Mouse (Mus musculus) left cerebral cortex, postnatal 25 days (tissue): ENCODE data around the gene Scarb1. TPM values are rescaled to one million over a fixed set of nuclear protein-coding genes. Genes with fewer than 3 reads are reported as not detected.

ENCODE experiments used
- DNase-seq, 2 experiments: peaks; one replicate each; pipeline ENCODE4 v3.0.0; 2022; ENCODE audit warnings: low spot score in 2 of 2, mixed read lengths in 1 of 2
- intact Hi-C: fragments of 180-260 bp; cut with DNase I; formaldehyde crosslinking; loops from one replicate; pipeline ENCODE4 v1.15.1; 2025
- total RNA-seq, 2 experiments: library from RNA; stranded (reverse); gene quantifications; 2 replicates each; pipeline ENCODE4 v1.2.3; 2021

The Scarb1 gene
- total RNA-seq, 2 experiments from 2014 or later = 24.6 to 28.9 TPM

- intact Hi-C loops = loop anchor here (1.0 kb wide), 1 partner anchor 90 kb away; no protein-coding TSS in a partner anchor
- no peak for DNase-seq
Measured at GRCm38 (mm10) chr5:125278314-125278713, 62.6 kb downstream of the Scarb1 start.

- intact Hi-C loops = no loop called here
- DNase-seq = no peak
Measured at GRCm38 (mm10) chr5:125277313-125277712, 63.6 kb downstream of the Scarb1 start.

GRCm38 (mm10) chr5:125276765-125277164, 64.1 kb downstream of the Scarb1 start:
- intact Hi-C loops = no loop called here
- no peak for DNase-seq

GRCm38 (mm10) chr5:125275315-125275714, 65.6 kb downstream of the Scarb1 start:
- intact Hi-C loops = no loop called here
- no peak for DNase-seq

- intact Hi-C loops = loop anchor here (1.0 kb wide), 1 partner anchor 94 kb away; no protein-coding TSS in a partner anchor
- no peak for DNase-seq
Measured at GRCm38 (mm10) chr5:125274773-125275172, 66.1 kb downstream of the Scarb1 start.

- intact Hi-C loops = loop anchor here (1.0 kb wide), 1 partner anchor 94 kb away; no protein-coding TSS in a partner anchor
- no peak for DNase-seq
Measured at GRCm38 (mm10) chr5:125274182-125274581, 66.7 kb downstream of the Scarb1 start.

GRCm38 (mm10) chr5:125273666-125274109, 67.2 kb downstream of the Scarb1 start:
- DNase-seq = peak; percentile 60 to 80
- intact Hi-C loops = loop anchor here (1.0 kb wide), 1 partner anchor 95 kb away; no protein-coding TSS in a partner anchor

GRCm38 (mm10) chr5:125272231-125272988, 68.5 kb downstream of the Scarb1 start:
- no peak for DNase-seq

GRCm38 (mm10) chr5:125271531-125272203, 69.2 kb downstream of the Scarb1 start:
- intact Hi-C loops = loop anchor here (1.0 to 2.0 kb wide), 3 partner anchors 299 to 371 kb away; no protein-coding TSS in a partner anchor
- DNase-seq = peak; percentile 80 to 82

More at GRCm38 (mm10) chr5:125272231-125272988, 68.5 kb downstream of the Scarb1 start:
- intact Hi-C loops = loop anchor here (1.0 kb wide), 1 partner anchor 300 kb away; no protein-coding TSS in a partner anchor

- peak; percentile 68 to 75 for DNase-seq
- intact Hi-C loops = loop anchor here (1.0 to 2.0 kb wide), 3 partner anchors 229 to 370 kb away; no protein-coding TSS in a partner anchor
Measured at GRCm38 (mm10) chr5:125270587-125271130, 70.2 kb downstream of the Scarb1 start.

GRCm38 (mm10) chr5:125269836-125270235, 71.1 kb downstream of the Scarb1 start:
- intact Hi-C loops = loop anchor here (1.0 to 5.0 kb wide), 5 partner anchors 53 to 361 kb away; no protein-coding TSS in a partner anchor
- DNase-seq = no peak

- DNase-seq = no peak
- intact Hi-C loops = loop anchor here (2.0 to 5.0 kb wide), 3 partner anchors 52 to 212 kb away; no protein-coding TSS in a partner anchor
Measured at GRCm38 (mm10) chr5:125269399-125269798, 71.5 kb downstream of the Scarb1 start.

GRCm38 (mm10) chr5:125268033-125268765, 72.7 kb downstream of the Scarb1 start:
- intact Hi-C loops = loop anchor here (2.0 to 5.0 kb wide), 3 partner anchors 51 to 211 kb away; no protein-coding TSS in a partner anchor
- peak; percentile 82 to 84 for DNase-seq

- DNase-seq = peak; percentile 36 to 64
- intact Hi-C loops = loop anchor here (1.0 to 5.0 kb wide), 4 partner anchors 41 to 210 kb away; partner anchors contain the start of gene Ncor2
Measured at GRCm38 (mm10) chr5:125267150-125267961, 73.5 kb downstream of the Scarb1 start.

- DNase-seq = no peak
- intact Hi-C loops = loop anchor here (2.0 to 5.0 kb wide), 3 partner anchors 39 to 209 kb away; no protein-coding TSS in a partner anchor
Measured at GRCm38 (mm10) chr5:125266128-125266527, 74.8 kb downstream of the Scarb1 start.

- DNase-seq = no peak
- intact Hi-C loops = loop anchor here (5.0 kb wide), 2 partner anchors 47 to 207 kb away; no protein-coding TSS in a partner anchor
Measured at GRCm38 (mm10) chr5:125264700-125265099, 76.2 kb downstream of the Scarb1 start.

- DNase-seq = peak; percentile 64 to 90
- intact Hi-C loops = no loop called here
Measured at GRCm38 (mm10) chr5:125262578-125262977, 78.3 kb downstream of the Scarb1 start.

- peak in 1 of 2 experiments; percentile 54 for DNase-seq
- intact Hi-C loops = no loop called here
Measured at GRCm38 (mm10) chr5:125253917-125254316, 87.0 kb downstream of the Scarb1 start.
